Mouse (Mus musculus) forebrain, embryonic 15.5 days (tissue): ENCODE measurements around the gene Zfp706. TPM values are rescaled to one million over a fixed set of nuclear protein-coding genes. Genes with fewer than 3 reads are reported as not detected.
A peak's percentile ranks its signal among the peaks of the same experiment; 100 is the strongest.

Experiments
- ATAC-seq: fragments of 200-750 bp; cut with Nextera tagmentation; replicated peaks from 2 replicates; pipeline ENCODE4 v1.8.0; 2017; ENCODE audit warnings: mild to moderate bottlenecking, moderate TSS enrichment, moderate library complexity
- H3K27ac ChIP-seq: fragments of 300-500 bp; sonication (generic); replicated peaks from 2 replicates; pipeline ENCODE4 v1.5.1; 2015; ENCODE audit warnings: mild to moderate bottlenecking, inconsistent platforms
- H3K27me3 ChIP-seq: fragments of 300-500 bp; sonication (generic); 2 replicates; pipeline ENCODE4 v1.6.1; 2015; ENCODE audit warnings: inconsistent platforms
- H3K36me3 ChIP-seq: fragments of 300-500 bp; sonication (generic); 2 replicates; pipeline ENCODE4 v1.6.1; 2015; ENCODE audit warnings: mild to moderate bottlenecking, inconsistent platforms
- H3K4me1 ChIP-seq: fragments of 300-500 bp; sonication (generic); 2 replicates; pipeline ENCODE4 v1.6.1; 2015; ENCODE audit warnings: inconsistent platforms
- H3K4me2 ChIP-seq: fragments of 300-500 bp; sonication (generic); replicated peaks from 2 replicates; pipeline ENCODE4 v1.6.1; 2015; ENCODE audit warnings: mild to moderate bottlenecking, inconsistent platforms
- H3K4me3 ChIP-seq: fragments of 300-500 bp; sonication (generic); 2 replicates; pipeline ENCODE4 v1.5.1; 2015; ENCODE audit warnings: mild to moderate bottlenecking, inconsistent platforms
- H3K9ac ChIP-seq: fragments of 300-500 bp; sonication (generic); replicated peaks from 2 replicates; pipeline ENCODE4 v1.6.1; 2015; ENCODE audit warnings: mild to moderate bottlenecking, inconsistent platforms
- H3K9me3 ChIP-seq: fragments of 300-500 bp; sonication (generic); 2 replicates; pipeline ENCODE4 v1.6.1; 2016; ENCODE audit warnings: inconsistent platforms
- WGBS: fragments of 180-500 bp; shearing (Covaris S2); methylation state at CpG from one replicate; pipeline ENCODE4 v1.1.7; 2015; ENCODE audit warnings: mixed read lengths; 5-methylcytosine and 5-hydroxymethylcytosine counted together
- polyA plus RNA-seq: library from polyadenylated mRNA; unstranded; fragments of >200 nt; fragmentation: Nextera tagmentation; extraction: Ambion mirVana; gene quantifications from 2 replicates; pipeline ENCODE4 v1.2.1, GENCODE M21; 2015

Gene Zfp706
- polyA plus RNA-seq, 1 experiment from 2014 or later: 523 TPM

GRCm38 (mm10) chr15:37034155-37034554, 26.6 kb upstream of the Zfp706 start:
- no peak overlapping the region for H3K9ac ChIP-seq
- no peaks in the 10 kb centered on the region for H3K27me3 ChIP-seq
- H3K9me3 ChIP-seq: no peaks in the 10 kb centered on the region
- ATAC-seq: no peak
- no peaks in the 10 kb centered on the region for H3K36me3 ChIP-seq
- no peak overlapping the region for H3K4me3 ChIP-seq
- peaks cover 24% of the 10 kb centered on the region for H3K4me1 ChIP-seq
- no peak overlapping the region for H3K4me2 ChIP-seq
- 94% methylated on average over 2 of the region's 2 CpGs for WGBS
- H3K27ac ChIP-seq: no peak overlapping the region

- no peak overlapping the region for H3K9ac ChIP-seq
- no peak for ATAC-seq
- H3K27me3 ChIP-seq: no peaks in the 10 kb centered on the region
- H3K36me3 ChIP-seq: no peaks in the 10 kb centered on the region
- H3K27ac ChIP-seq: no peak overlapping the region
- no peak overlapping the region for H3K4me3 ChIP-seq
- no peak overlapping the region for H3K4me2 ChIP-seq
- peaks cover 24% of the 10 kb centered on the region for H3K4me1 ChIP-seq
- 94% methylated on average over 2 of the region's 2 CpGs for WGBS
- no peaks in the 10 kb centered on the region for H3K9me3 ChIP-seq
Observed at GRCm38 (mm10) chr15:37033431-37033830, 25.9 kb upstream of the Zfp706 start.

GRCm38 (mm10) chr15:37031334-37032150, 24.0 kb upstream of the Zfp706 start:
- WGBS: 34% methylated on average over 6 of the region's 6 CpGs
- H3K36me3 ChIP-seq: no peaks in the 10 kb centered on the region
- H3K27ac ChIP-seq: no peak overlapping the region
- H3K27me3 ChIP-seq: no peaks in the 10 kb centered on the region
- no peaks in the 10 kb centered on the region for H3K9me3 ChIP-seq
- 0 out of 2 replicates have a peak, but pooled peaks have one; percentile 29 for ATAC-seq
- no peak overlapping the region for H3K9ac ChIP-seq
- peaks cover 13% of the 10 kb centered on the region for H3K4me1 ChIP-seq
- no peak overlapping the region for H3K4me3 ChIP-seq
- no peak overlapping the region for H3K4me2 ChIP-seq

GRCm38 (mm10) chr15:37030929-37031328, 23.4 kb upstream of the Zfp706 start:
- H3K9ac ChIP-seq: no peak overlapping the region
- H3K4me1 ChIP-seq: peaks cover 7% of the 10 kb centered on the region; the same call in 1 of the 2 replicates
- no peaks in the 10 kb centered on the region for H3K9me3 ChIP-seq
- no peak overlapping the region for H3K4me3 ChIP-seq
- H3K4me2 ChIP-seq: no peak overlapping the region
- no peak overlapping the region for H3K27ac ChIP-seq
- H3K36me3 ChIP-seq: no peaks in the 10 kb centered on the region
- no peaks in the 10 kb centered on the region for H3K27me3 ChIP-seq
- WGBS: 82% methylated on average over 3 of the region's 3 CpGs
- ATAC-seq: no peak

GRCm38 (mm10) chr15:37027956-37028355, 20.4 kb upstream of the Zfp706 start:
- Histone ChIP-seq H3K9ac (no peak overlapping the region), H3K9me3 (no peaks in the 10 kb centered on the region), H3K4me1 (0 out of 2 replicates have a peak, but pooled peaks cover 2% of the 10 kb centered on the region), H3K4me2 (no peak overlapping the region), H3K27ac (no peak overlapping the region), H3K4me3 (no peak overlapping the region), H3K36me3 (no peaks in the 10 kb centered on the region), H3K27me3 (no peaks in the 10 kb centered on the region)
- ATAC-seq: no peak

- Histone ChIP-seq H3K27me3 (no peaks in the 10 kb centered on the region), H3K27ac (no peak overlapping the region), H3K9ac (no peak overlapping the region), H3K4me2 (no peak overlapping the region), H3K4me1 (no peaks in the 10 kb centered on the region), H3K9me3 (no peaks in the 10 kb centered on the region), H3K4me3 (no peak overlapping the region), H3K36me3 (no peaks in the 10 kb centered on the region)
- ATAC-seq: no peak
- 87% methylated on average over 4 of the region's 4 CpGs for WGBS
Observed at GRCm38 (mm10) chr15:37026458-37026857, 18.9 kb upstream of the Zfp706 start.

- Histone ChIP-seq H3K36me3 (no peaks in the 10 kb centered on the region), H3K27ac (no peak overlapping the region), H3K4me2 (no peak overlapping the region), H3K4me1 (no peaks in the 10 kb centered on the region), H3K27me3 (no peaks in the 10 kb centered on the region), H3K4me3 (no peak overlapping the region), H3K9ac (no peak overlapping the region), H3K9me3 (no peaks in the 10 kb centered on the region)
- no peak for ATAC-seq
Observed at GRCm38 (mm10) chr15:37020581-37021245, 13.1 kb upstream of the Zfp706 start.

- Histone ChIP-seq H3K4me3 (no peak overlapping the region), H3K9me3 (no peaks in the 10 kb centered on the region), H3K36me3 (no peaks in the 10 kb centered on the region), H3K9ac (no peak overlapping the region), H3K4me1 (no peaks in the 10 kb centered on the region), H3K27ac (no peak overlapping the region), H3K4me2 (no peak overlapping the region), H3K27me3 (no peaks in the 10 kb centered on the region)
- ATAC-seq: no peak
- WGBS: 84% methylated on average over 3 of the region's 3 CpGs
Observed at GRCm38 (mm10) chr15:37019434-37019833, 11.9 kb upstream of the Zfp706 start.

- Histone ChIP-seq H3K9ac (no peak overlapping the region), H3K9me3 (no peaks in the 10 kb centered on the region), H3K36me3 (no peaks in the 10 kb centered on the region), H3K4me3 (no peak overlapping the region), H3K4me1 (peaks cover 6% of the 10 kb centered on the region), H3K27me3 (no peaks in the 10 kb centered on the region), H3K27ac (no peak overlapping the region), H3K4me2 (no peak overlapping the region)
- no peak for ATAC-seq
- WGBS: 92% methylated on average over 7 of the region's 7 CpGs
Observed at GRCm38 (mm10) chr15:37011897-37012296, 4.3 kb upstream of the Zfp706 start.

GRCm38 (mm10) chr15:37011316-37011715, 3.7 kb upstream of the Zfp706 start:
- H3K4me2 ChIP-seq: no peak overlapping the region
- no peak overlapping the region for H3K27ac ChIP-seq
- no peak overlapping the region for H3K4me3 ChIP-seq
- ATAC-seq: no peak
- H3K4me1 ChIP-seq: peaks cover 6% of the 10 kb centered on the region
- no peaks in the 10 kb centered on the region for H3K36me3 ChIP-seq
- H3K27me3 ChIP-seq: no peaks in the 10 kb centered on the region
- no peaks in the 10 kb centered on the region for H3K9me3 ChIP-seq
- no peak overlapping the region for H3K9ac ChIP-seq
- WGBS: 90% methylated on average over 3 of the region's 3 CpGs

GRCm38 (mm10) chr15:37008546-37008945, 973 bp upstream of the Zfp706 start:
- H3K4me2 ChIP-seq: no peak overlapping the region
- H3K9me3 ChIP-seq: no peaks in the 10 kb centered on the region
- H3K9ac ChIP-seq: no peak overlapping the region
- no peaks in the 10 kb centered on the region; the same call in 1 of the 2 replicates for H3K36me3 ChIP-seq
- H3K27ac ChIP-seq: no peak overlapping the region
- no peak for ATAC-seq
- no peaks in the 10 kb centered on the region for H3K27me3 ChIP-seq
- H3K4me3 ChIP-seq: no peak overlapping the region
- H3K4me1 ChIP-seq: peaks cover 23% of the 10 kb centered on the region

GRCm38 (mm10) chr15:37007959-37008419, 416 bp upstream of the Zfp706 start:
- Histone ChIP-seq H3K27ac (peak overlapping the region; percentile 95), H3K9ac (peak overlapping the region; percentile 95), H3K9me3 (no peaks in the 10 kb centered on the region), H3K36me3 (peaks cover 5% of the 10 kb centered on the region), H3K4me1 (peaks cover 23% of the 10 kb centered on the region), H3K27me3 (no peaks in the 10 kb centered on the region), H3K4me2 (peak overlapping the region; percentile 50), H3K4me3 (peak overlapping the region; percentile 91)
- no peak for ATAC-seq
- WGBS: 31% methylated on average over 8 of the region's 8 CpGs
